Mouse (Mus musculus) urinary bladder, postnatal 4 days (tissue): ENCODE data around the gene Theg.
A peak's percentile ranks its signal among the peaks of the same experiment; 100 is the strongest.

Source experiments
- DNase-seq, 2 experiments: peaks; one replicate each; pipeline ENCODE4 v3.0.0; 2021 to 2022; ENCODE audit warnings: low spot score in 2 of 2

Theg gene

DNA sequence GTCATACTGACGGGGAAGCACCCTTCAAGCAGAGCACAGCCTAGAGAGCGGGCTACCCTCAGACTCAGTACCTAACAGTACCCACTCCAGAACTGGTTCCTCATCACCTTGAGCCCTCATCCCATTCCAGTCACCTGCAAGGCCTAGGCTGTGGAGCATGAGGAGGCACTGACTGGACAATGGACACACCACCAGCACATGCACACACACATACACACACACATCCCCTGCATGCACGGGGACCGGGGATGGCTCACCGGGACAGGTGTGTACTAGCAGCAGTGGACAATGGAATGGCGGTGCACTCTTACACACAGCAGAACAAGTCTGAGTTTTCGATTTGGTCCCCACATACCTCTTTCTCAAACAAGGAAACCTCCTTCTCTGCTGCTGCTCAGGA is 49.9 kb downstream of the Theg start:
- DNase-seq, result peak in 1 of 2 experiments; percentile 57

DNA sequence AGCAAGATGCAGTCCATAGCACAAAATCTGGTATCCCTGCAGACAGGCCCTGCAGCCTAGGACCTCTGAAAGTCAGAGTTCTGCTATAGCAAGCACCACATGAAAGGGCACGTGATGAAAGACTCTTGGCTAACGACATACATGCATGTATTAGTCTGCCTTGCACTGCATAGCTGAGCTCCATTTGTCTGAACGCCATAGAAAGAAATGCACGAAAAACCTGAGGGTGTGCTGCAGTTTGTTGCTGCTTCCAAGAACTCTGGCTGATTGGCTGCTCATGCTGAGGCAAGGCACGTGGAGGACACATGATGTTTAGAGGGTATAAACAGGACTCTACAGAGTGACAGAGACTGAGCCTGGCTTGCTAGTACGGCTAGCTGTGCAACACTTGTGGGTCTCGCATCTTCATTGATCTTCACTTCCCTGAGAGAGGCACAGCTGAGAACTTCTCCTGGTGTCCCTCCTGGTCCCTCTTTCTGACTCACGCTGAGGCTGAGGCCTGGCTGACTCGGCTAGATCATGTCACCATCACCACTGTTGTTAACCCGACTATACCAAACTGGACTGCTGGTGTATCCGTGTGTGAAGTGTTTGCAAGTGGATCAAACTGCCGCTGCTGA is 50.6 kb downstream of the Theg start:
- DNase-seq, result peak in 1 of 2 experiments; percentile 52

DNA sequence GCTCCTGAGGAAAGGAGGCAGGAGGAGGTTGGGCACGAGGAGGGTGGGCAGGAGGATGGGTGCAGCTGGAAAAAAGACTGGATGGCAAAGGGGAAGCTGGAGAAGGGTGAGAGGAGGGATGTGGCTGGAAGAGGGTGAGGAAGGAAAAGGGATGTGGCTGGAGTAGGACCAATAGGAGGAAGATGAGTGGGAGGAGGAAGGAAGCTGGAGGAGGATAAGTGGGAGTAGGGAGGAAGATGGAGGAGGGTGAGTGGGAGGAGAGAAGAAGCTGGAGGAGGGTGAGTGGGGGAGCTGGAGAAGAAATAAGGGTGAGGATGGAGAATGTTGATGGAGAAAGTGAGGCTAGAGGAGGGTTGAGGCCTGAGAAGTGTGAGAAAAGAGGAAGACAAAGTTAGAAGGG is 51.7 kb downstream of the Theg start:
- DNase-seq, result peak in 1 of 2 experiments; percentile 20

DNA sequence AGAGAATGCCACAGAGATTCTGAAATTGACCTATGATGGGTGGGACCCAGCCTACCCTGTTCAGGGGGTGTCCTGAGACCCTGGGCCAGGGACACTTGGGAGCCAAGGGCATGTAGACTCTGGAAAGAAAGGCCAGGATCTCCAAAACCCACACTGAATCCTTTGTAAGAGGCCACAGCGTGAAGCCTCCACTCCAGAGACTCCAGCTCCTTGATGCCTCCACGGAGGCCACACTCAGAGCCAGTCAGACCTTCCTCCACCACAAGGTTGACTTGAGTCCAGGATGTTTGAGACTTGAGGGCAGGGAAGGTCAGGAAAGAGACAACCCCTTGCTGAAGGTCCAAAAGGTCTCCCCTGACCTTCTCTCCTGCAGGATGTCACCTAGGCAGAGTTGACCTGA is 52.7 kb downstream of the Theg start:
- DNase-seq, result peak; percentile 14 to 56

DNA sequence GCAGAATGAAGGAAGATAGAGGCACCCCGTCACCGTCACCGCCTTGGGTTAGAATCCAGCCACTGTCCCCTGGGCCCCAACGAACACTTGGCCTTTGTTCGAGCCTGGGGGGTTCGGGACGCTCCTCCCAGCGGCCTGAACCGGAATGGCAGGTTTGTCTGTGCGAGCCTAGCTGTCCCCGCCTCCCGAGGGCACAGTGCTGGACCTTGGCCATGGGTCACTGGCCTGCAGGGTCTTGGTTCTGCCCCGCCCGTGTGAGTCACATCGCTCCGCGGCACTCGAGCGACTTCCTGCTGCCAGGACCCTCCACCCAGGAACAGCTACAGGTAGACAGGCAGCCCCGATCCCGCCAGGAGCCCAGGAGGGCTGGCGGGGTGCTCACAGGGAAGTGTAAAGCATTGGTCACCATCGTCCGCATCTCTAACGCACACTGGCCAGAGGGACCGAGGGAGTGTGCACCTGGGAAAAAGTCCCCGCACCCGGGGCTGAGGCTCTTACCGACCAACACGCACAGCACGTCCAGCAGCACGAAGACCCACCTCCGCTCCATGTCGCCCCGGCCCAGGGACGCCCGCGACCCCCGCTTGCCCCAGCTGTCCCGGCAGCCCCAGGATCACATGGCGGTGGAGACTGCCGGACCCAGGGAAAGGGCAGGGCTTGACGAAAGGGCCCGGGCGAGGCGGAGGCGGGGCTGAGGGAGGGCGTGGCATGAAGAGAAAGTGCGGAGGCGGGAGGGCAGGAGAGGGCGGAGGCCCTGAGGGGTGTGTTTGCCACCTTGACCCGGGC is 53.8 kb downstream of the Theg start, which contains the start of gene Plpp2:
TSS of gene Plpp2 (minus strand) at position 671 of the 786 bp plus-strand sequence.
- DNase-seq, result peak; percentile 63 to 83

DNA sequence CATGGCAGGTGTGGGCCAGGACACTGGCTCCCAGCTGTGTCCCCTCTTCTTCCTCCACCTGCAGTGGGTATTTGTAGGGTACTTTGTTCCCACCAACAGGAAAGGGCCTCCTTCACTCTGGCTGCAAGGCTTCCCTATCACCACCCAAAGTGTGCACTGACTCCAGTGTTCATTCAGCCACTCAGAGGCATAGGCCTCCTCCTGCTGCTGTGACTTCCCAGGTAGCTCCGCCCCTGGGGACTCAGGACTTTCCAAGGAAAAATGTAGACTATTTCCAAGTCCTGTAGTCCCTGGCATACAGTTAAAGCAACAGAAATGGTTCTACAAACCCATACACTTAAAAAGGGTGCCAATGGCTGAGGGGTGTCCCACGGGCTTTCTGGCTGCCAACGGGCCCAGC is 54.5 kb downstream of the Theg start:
- DNase-seq, result peak; percentile 15 to 50

DNA sequence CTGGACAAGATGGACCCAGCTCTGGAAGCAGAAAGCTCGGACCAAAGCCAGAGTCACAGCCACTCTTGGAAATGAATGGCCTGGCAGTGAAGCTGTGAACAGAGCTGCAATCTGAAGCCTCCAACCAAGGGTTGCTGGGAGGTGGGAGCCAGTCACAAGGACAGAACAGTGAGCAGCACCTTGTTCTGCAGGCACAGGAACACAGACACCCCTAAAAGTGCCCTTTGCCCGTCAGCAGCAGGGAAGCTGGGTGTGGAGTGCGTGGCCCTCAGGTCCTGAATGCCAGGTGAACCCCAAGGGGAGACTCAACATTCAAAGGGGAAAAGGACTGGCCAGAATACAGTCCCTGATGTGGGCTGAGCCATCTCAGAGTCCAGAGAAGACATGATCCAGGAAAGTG is 55.5 kb downstream of the Theg start:
- DNase-seq, result peak; percentile 13 to 41

DNA sequence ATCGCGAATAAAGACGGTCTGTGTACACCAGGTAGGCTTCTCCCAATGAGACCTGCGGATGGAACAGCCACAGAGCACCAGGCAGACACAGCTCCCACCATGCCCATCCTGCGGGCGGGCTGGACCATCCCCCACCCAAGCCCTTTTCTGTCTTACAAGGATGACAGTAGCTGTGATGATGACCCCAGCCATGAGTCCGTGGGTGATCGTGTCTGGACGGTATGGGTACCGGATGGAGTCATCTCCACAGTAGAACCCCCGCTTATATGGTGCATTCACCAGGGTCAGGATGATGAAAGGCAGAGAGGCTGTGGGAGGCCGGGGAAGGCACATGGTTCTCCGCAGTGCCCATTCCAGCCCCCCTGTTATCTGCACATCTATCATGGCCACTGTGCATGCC is 56.4 kb downstream of the Theg start:
- peak in 1 of 2 experiments; percentile 57 for DNase-seq

DNA sequence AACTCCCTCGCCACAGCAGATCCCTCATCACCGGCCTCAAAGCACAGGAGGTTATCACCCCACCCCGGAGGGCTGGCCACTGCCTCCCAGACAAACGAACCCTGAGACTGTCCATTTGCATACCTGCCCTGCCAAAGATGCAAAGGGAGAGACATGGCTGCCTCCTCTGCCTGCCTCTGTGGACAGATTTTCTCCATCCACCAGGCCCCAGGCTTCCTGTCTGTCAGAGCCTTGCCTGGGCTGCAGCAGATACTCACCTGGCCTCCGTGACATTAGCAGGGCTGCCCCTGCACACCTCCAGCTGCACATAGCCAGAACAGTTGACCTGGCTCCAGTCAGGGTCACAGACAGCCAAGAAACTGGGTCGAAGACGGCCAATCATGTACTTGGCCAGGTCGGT is 56.9 kb downstream of the Theg start:
- DNase-seq, result peak; percentile 16 to 47

DNA sequence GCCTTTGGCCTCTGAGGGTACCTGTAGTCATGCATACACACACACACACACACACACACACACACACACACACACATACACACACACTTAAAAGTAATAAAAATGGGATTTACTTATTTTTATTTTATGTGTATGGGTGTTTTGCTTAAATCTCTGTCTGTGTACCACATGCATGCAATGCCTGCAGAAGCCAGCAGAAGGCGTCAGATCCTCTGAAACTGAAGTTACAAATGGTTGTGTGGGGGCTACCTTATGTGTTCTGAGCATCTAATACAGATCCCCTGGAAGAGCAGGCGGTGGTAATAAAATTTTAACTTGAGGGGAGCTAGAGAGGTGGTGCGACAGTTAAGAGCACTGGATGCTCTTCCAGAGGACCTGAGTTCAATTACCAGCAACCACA is 59.0 kb downstream of the Theg start:
- peak in 1 of 2 experiments; percentile 40 for DNase-seq

DNA sequence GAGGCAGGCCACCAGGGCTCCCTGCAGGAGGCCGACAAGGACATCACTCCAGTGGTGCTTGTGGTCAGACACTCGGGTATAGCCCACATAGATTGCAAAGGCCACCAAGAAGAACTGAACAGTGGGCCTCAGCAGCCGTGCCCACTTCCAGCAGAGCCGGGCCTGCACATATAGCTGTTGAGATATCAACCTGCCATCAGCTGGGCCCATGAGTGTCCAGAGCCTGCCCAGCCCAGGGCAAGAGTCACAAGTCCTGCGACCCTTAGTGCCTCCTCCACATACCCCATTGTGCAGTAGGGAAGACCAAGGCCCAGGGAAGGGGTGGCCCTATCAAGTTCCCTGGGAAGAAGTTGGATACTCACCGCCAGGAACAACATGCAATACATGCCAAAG is 59.7 kb downstream of the Theg start:
- DNase-seq, result peak in 1 of 2 experiments; percentile 55

DNA sequence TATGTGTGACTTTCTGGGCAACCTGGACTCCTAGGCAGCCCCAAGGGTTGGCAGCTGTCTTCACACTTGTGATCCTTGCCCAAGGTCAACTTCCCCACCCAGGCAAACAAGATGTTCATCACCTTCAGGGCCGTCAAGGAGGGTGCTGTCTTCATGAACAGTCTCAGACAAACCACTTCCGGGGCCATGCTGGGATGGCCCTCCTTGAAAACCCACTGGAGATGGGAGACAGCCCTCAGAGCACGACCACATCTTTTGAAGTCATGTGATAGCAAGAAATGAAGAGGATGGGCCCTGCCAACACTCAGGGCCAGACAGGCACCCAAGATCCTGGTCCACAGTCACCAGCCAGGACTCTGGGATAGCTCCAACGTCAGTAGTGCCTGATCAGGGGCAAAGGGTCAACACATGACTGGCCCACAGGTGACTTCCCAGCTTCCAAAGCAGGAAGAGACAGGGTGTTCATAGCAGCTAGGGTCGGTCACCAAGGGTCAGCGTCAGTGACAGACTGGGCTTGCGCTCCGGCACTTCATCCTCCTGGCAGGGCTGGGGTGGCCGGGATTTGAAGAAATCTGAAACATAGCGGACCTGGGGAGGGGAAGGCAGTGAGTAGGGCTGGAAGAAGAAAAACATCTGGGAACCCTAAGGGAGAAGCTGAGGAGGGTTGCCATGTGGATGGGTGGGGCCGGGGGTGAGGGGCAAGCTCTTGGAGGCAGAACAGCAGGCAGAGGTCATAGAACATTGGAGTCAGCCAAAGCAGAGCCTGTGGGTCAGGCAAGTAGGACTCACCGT is 60.3 kb downstream of the Theg start:
- peak in 1 of 2 experiments; percentile 53 for DNase-seq
